Mouse (Mus musculus) heart, embryonic 14.5 days (tissue): ENCODE results near the gene Hs6st2. TPM values are rescaled to one million over a fixed set of nuclear protein-coding genes. Genes with fewer than 3 reads are reported as not detected.

Experiments used
- ATAC-seq: fragments of 200-750 bp; cut with Nextera tagmentation; 2 replicates; pipeline ENCODE4 v1.8.0; 2017; ENCODE audit warnings: low read depth, moderate TSS enrichment; ENCODE audit not compliant: insufficient number of reproducible peaks, insufficient read depth, low FRiP score
- H3K27ac ChIP-seq, 2 experiments: fragments of 200-500 bp in 1 of 2; fragments of 300-500 bp in 1 of 2; sonication (generic) in 1 of 2; replicated peaks in 1 of 2; 2 replicates each; pipeline ENCODE4 v1.5.1; 2012 to 2014; ENCODE audit warnings: low read depth in 2 of 2, low read length in 2 of 2, control low read depth in 1 of 2, mild to moderate bottlenecking in 1 of 2, mixed read lengths in 1 of 2; ENCODE audit not compliant: control insufficient read depth in 1 of 2, insufficient read depth in 1 of 2
- H3K27me3 ChIP-seq: fragments of 300-500 bp; sonication (generic); 2 replicates; pipeline ENCODE4 v1.6.1; 2014; ENCODE audit warnings: mild to moderate bottlenecking, low read length, control low read depth; ENCODE audit not compliant: control insufficient read depth, insufficient read depth
- H3K36me3 ChIP-seq: fragments of 300-500 bp; sonication (generic); 2 replicates; pipeline ENCODE4 v1.6.1; 2014; ENCODE audit warnings: mild to moderate bottlenecking, control low read depth, low read length, mixed read lengths; ENCODE audit not compliant: control insufficient read depth, insufficient read depth
- H3K4me1 ChIP-seq, 2 experiments: fragments of 200-500 bp in 1 of 2; fragments of 300-500 bp in 1 of 2; sonication (generic) in 1 of 2; 2 replicates each; pipeline ENCODE4 v1.6.1; 2012 to 2014; ENCODE audit warnings: low read length in 2 of 2, control low read depth in 1 of 2, mixed read lengths in 1 of 2; ENCODE audit not compliant: control insufficient read depth in 2 of 2, insufficient read depth in 2 of 2
- H3K4me2 ChIP-seq: fragments of 300-500 bp; sonication (generic); 2 replicates; pipeline ENCODE4 v1.6.1; 2014; ENCODE audit warnings: mild to moderate bottlenecking, low read length
- H3K4me3 ChIP-seq, 2 experiments: fragments of 200-500 bp in 1 of 2; fragments of 300-500 bp in 1 of 2; sonication (generic) in 1 of 2; 2 replicates each; pipeline ENCODE4 v1.5.1; 2012 to 2014; ENCODE audit warnings: low read length in 2 of 2, mild to moderate bottlenecking in 2 of 2, control low read depth in 1 of 2, low read depth in 1 of 2, moderate library complexity in 1 of 2; ENCODE audit not compliant: control insufficient read depth in 1 of 2, insufficient read depth in 1 of 2
- H3K9ac ChIP-seq: fragments of 300-500 bp; sonication (generic); 2 replicates; pipeline ENCODE4 v1.6.1; 2014; ENCODE audit warnings: mild to moderate bottlenecking, low read length
- H3K9me3 ChIP-seq: fragments of 300-500 bp; sonication (generic); 2 replicates; pipeline ENCODE4 v1.6.1; 2016; ENCODE audit warnings: low read length, control low read depth; ENCODE audit not compliant: control insufficient read depth
- WGBS: fragments of 180-500 bp; shearing (Covaris S2); extraction: QIAGEN DNeasy Blood & Tissue Kit; methylation state at CpG from one replicate; pipeline ENCODE4 v1.1.7; 2014; 5-methylcytosine and 5-hydroxymethylcytosine counted together
- polyA plus RNA-seq: library from polyadenylated mRNA; unstranded; fragments of >200 nt; fragmentation: Nextera tagmentation; extraction: Ambion mirVana; gene quantifications from 2 replicates; pipeline ENCODE4 v1.2.1, GENCODE M21; 2014

Gene Hs6st2
- polyA plus RNA-seq, 1 experiment from 2014 or later = 13.2 TPM

DNA sequence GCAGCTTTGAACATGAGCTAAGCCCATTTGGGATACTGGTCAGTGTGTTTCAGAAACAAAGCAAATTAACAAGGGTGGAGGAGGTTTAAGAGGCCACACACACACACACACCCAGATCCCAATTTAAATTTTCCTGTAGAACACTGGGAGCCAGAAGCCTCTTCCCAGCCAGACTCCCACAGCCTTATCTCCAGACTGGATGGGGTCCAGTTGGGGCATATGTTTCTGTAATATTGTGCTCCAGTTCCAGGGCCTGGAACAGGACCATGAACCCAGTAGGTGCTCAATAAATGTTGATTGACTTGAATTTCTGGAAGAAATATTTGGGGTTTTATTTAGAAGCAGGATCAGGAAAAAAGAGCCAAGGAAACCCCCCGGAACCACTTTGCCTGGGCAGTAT, 176.0 kb downstream of the Hs6st2 start:
- ATAC-seq = no peak
- no peak overlapping the region for H3K4me2 ChIP-seq
- H3K9me3 ChIP-seq = no peaks in the 10 kb centered on the region
- H3K9ac ChIP-seq = no peak overlapping the region
- H3K36me3 ChIP-seq = no peaks in the 10 kb centered on the region
- H3K4me3 ChIP-seq = no peak overlapping the region
- WGBS = 57% methylated on average over 1 of the region's 1 CpGs
- H3K27me3 ChIP-seq = no peaks in the 10 kb centered on the region
- no peak overlapping the region for H3K27ac ChIP-seq
- peaks cover 2 to 4% of the 10 kb centered on the region in 2 experiments; a peak in 1 of 4 replicates for H3K4me1 ChIP-seq

DNA sequence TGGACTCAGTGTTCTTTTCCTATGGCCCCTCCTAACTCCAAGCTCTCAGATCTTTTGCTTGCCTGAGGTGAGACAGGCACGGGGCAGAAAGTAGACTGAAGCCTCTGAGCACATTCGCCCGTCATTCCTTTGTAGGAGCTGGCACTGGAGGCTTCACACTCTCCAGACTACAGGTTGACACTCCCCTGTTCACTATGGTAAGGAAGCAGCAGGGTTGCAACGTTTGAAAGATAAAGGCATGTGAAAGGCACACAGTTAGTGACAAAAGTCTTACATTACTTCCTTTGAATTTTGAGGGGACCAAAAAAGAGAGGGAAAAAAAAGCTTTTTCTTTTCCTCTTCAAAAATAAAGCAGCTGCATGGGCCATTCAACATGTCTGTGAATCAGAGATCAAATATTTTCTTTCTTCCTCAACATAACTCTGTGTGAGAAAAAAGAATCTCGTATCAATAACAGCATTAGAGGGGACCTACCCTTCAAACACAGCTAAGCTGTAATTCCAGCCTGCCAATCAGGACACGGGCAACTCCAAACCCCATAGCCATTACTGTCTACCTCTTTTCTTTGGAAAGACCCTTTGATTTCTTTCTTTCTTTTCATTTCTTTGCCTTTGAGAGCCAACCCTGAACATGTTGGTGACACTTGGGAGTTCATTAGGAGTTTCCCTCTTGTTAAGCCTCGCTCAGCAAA, 177.7 kb downstream of the Hs6st2 start:
- WGBS = 46% methylated on average over 7 of the region's 7 CpGs
- H3K4me1 ChIP-seq = peaks cover 2 to 4% of the 10 kb centered on the region in 2 experiments; a peak in 1 of 4 replicates

DNA sequence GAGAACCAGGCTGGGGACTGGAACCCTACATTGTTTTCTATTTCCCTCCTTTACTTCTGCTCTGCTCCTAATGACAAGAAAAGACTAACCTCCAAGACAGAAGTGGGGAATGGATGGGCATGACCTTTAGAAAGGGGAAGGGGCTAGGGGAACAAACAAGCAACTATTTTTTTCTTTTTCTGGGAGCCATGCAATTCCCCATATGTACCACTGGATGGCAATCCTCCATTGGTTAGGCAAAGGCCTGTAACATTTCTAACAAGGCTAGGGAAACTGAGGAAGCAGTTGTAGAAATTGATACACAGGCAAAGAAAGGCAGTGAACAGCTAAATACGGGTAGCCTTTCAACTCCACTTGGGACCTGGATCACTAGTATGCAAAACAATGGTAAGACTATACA, 183.8 kb downstream of the Hs6st2 start:
- Histone ChIP-seq H3K27ac (no peak overlapping the region), H3K9me3 (no peaks in the 10 kb centered on the region), H3K9ac (no peak overlapping the region), H3K4me1 (no peaks in the 10 kb centered on the region), H3K4me3 (no peak overlapping the region), H3K36me3 (no peaks in the 10 kb centered on the region), H3K4me2 (no peak overlapping the region), H3K27me3 (no peaks in the 10 kb centered on the region)
- 45% methylated on average over 1 of the region's 1 CpGs for WGBS
- no peak for ATAC-seq

More for the DNA sequence above, 177.7 kb downstream of the Hs6st2 start:
- H3K9ac ChIP-seq = no peak overlapping the region
- H3K9me3 ChIP-seq = no peaks in the 10 kb centered on the region
- H3K27ac ChIP-seq = no peak overlapping the region
- no peak overlapping the region for H3K4me2 ChIP-seq
- H3K4me3 ChIP-seq = no peak overlapping the region
- no peak for ATAC-seq
- H3K27me3 ChIP-seq = no peaks in the 10 kb centered on the region
- no peaks in the 10 kb centered on the region for H3K36me3 ChIP-seq

- peaks cover 0 to 10% of the 10 kb centered on the region in 2 experiments; a peak in 2 of 4 replicates for H3K4me1 ChIP-seq
- H3K4me2 ChIP-seq = no peak overlapping the region
- no peak overlapping the region for H3K4me3 ChIP-seq
- ATAC-seq = no peak
- H3K27me3 ChIP-seq = no peaks in the 10 kb centered on the region
- H3K36me3 ChIP-seq = no peaks in the 10 kb centered on the region
- no peak overlapping the region; a peak in 1 of 4 replicates for H3K27ac ChIP-seq
- H3K9ac ChIP-seq = no peak overlapping the region
- 0 out of 2 replicates have a peak, but pooled peaks cover 4% of the 10 kb centered on the region for H3K9me3 ChIP-seq
Observed at GRCm38 (mm10) chrX:51488374-51488773, 193.3 kb downstream of the Hs6st2 start.

GRCm38 (mm10) chrX:51469411-51469810, 212.2 kb downstream of the Hs6st2 start:
- H3K9ac ChIP-seq = no peak overlapping the region
- no peaks in the 10 kb centered on the region for H3K36me3 ChIP-seq
- no peak overlapping the region for H3K4me3 ChIP-seq
- no peak overlapping the region for H3K4me2 ChIP-seq
- no peak for ATAC-seq
- WGBS = 70% methylated on average over 4 of the region's 4 CpGs
- no peak overlapping the region for H3K27ac ChIP-seq
- no peaks in the 10 kb centered on the region for H3K9me3 ChIP-seq
- H3K4me1 ChIP-seq = no peaks in the 10 kb centered on the region
- no peaks in the 10 kb centered on the region for H3K27me3 ChIP-seq

DNA sequence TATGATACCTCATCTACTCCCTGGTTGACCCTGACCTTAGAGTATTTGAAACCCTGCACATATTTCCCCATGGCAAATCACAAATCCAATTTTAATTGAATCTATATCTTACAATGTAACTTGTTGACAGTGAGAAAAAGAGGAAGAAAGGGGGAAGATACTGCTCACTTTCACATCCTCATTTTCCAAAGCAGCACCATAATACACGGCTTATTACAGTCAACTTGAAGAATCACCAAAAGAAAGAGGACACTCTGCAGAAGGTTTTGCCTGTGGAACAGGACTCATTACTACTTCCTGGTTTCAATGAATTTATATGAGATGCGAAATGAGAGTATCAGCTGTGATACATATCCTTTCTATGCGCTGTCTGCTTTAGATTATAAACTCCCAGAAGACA, 220.2 kb downstream of the Hs6st2 start:
- Histone ChIP-seq H3K9ac (no peak overlapping the region), H3K4me2 (no peak overlapping the region)
- ATAC-seq = no peak

DNA sequence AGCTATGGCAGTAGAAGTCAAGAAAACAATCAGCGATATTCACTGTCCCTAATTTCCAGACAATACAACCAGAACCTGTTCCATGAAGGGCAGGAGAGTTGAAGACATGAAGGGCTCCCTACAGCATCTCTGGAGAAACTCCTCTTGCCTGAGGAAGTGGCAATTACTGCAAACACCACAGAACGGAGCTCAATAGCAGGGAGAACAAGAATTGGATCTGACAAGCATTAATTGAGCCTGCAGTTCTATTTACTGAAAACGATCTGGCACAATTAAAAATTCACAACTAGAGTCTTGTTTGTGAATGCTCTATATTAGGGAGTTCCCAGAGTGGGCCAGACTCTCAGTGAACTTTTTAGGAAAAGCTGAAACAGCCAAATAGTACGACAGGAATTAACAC, 238.3 kb downstream of the Hs6st2 start:
- Histone ChIP-seq H3K27me3 (no peaks in the 10 kb centered on the region), H3K4me3 (no peak overlapping the region), H3K9me3 (no peaks in the 10 kb centered on the region; the same call in 1 of the 2 replicates), H3K9ac (no peak overlapping the region), H3K4me2 (no peak overlapping the region), H3K36me3 (no peaks in the 10 kb centered on the region), H3K27ac (no peak overlapping the region), H3K4me1 (no peaks in the 10 kb centered on the region)
- no peak for ATAC-seq
- WGBS = 71% methylated on average over 4 of the region's 4 CpGs

More for the DNA sequence above, 220.2 kb downstream of the Hs6st2 start:
- Histone ChIP-seq H3K27ac (no peak overlapping the region), H3K4me3 (no peak overlapping the region), H3K36me3 (no peaks in the 10 kb centered on the region), H3K9me3 (no peaks in the 10 kb centered on the region), H3K27me3 (no peaks in the 10 kb centered on the region), H3K4me1 (no peaks in the 10 kb centered on the region)
- WGBS = 81% methylated on average over 3 of the region's 3 CpGs

DNA sequence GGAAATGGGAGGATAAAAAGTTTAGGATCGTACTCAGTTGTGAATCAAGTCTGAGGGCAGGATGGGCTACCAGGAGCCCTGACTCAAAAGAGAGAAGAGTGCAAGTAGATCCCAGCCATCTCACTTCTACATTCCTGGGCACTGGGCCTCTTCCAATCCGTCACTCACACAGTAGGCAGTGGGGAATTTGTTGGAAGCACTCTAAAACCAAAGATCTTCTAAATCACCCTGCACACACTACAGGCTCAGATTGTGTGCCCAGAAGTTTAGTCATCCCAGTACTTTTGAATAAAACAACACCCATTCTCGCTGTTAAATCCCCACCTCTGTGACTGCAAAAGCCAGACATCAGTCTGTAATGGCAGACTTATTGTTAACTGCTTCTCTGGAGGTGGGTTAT, 249.9 kb downstream of the Hs6st2 start:
- Histone ChIP-seq H3K4me2 (no peak overlapping the region), H3K27me3 (no peaks in the 10 kb centered on the region), H3K9me3 (no peaks in the 10 kb centered on the region), H3K4me1 (no peaks in the 10 kb centered on the region), H3K27ac (no peak overlapping the region), H3K4me3 (no peak overlapping the region), H3K36me3 (no peaks in the 10 kb centered on the region), H3K9ac (no peak overlapping the region)
- no peak for ATAC-seq
- WGBS = 57% methylated on average over 3 of the region's 3 CpGs
